ENCODE assay signal across 12 mouse cellular contexts in genomic region chr3:51881393-51881792, GRCm38 (mm10).
DNase-seq lines count a peak whose midpoint lies in the region; ATAC-seq lines count a peak whose summit lies in the region.
"Had no signal": no experiment of that assay in that cellular context is flagged by ENCODE, and none has a peak within 500 bp of the region (broad histone marks: within the 10 kb centered on the region; RNA-seq: fewer than 3 reads in every experiment).

No protein-coding gene starts in this region.

- no peak for DNase-seq in heart, postnatal 36 days
- DNase-seq in liver, embryonic 11.5 days (ENCODE audit: low spot score), result no peak
- no peak for DNase-seq in liver
- DNase-seq in cerebellum, adult 8-10 months, result no peak
- DNase-seq: cerebellum, adult 18-20 months; cerebellum, postnatal 36 days; left cerebral cortex, postnatal 4 days had no signal

- no peak overlapping the region for H3K4me3 ChIP-seq in heart, embryonic 12.5 days
- no peak overlapping the region for H3K4me3 ChIP-seq in liver, embryonic 11.5 days (ENCODE audit: low read depth, low read length)
- H3K4me3 ChIP-seq in liver, embryonic 12.5 days, result no peak overlapping the region
- H3K4me3 ChIP-seq in neural tube, embryonic 15.5 days (replicated peaks), result no peak overlapping the region
- H3K4me3 ChIP-seq: left cerebral cortex, adult 2 months had no signal

- ATAC-seq in heart, embryonic 12.5 days (ENCODE audit: insufficient number of reproducible peaks, low FRiP score), result no peak
- ATAC-seq in liver, embryonic 11.5 days (replicated peaks; ENCODE audit: low FRiP score), result peak; percentile 61
- ATAC-seq in liver, embryonic 12.5 days, result peak; percentile 58; the same call in 1 of the 2 replicates
- ATAC-seq in neural tube, embryonic 15.5 days (ENCODE audit: low FRiP score), result no peak

- no peaks in the 10 kb centered on the region for H3K9me3 ChIP-seq in heart, embryonic 12.5 days (replicated peaks)
- H3K9me3 ChIP-seq in liver, embryonic 11.5 days (ENCODE audit: control insufficient read depth, low read length), result no peaks in the 10 kb centered on the region
- no peaks in the 10 kb centered on the region for H3K9me3 ChIP-seq in liver, embryonic 12.5 days (replicated peaks)
- H3K9me3 ChIP-seq in neural tube, embryonic 15.5 days (replicated peaks), result no peaks in the 10 kb centered on the region

- peaks cover 31% of the 10 kb centered on the region for H3K4me1 ChIP-seq in heart, embryonic 12.5 days (replicated peaks)
- H3K4me1 ChIP-seq in liver, embryonic 11.5 days (replicated peaks; ENCODE audit: control insufficient read depth, insufficient read depth, low read length), result peaks cover 37% of the 10 kb centered on the region
- peaks cover 64% of the 10 kb centered on the region for H3K4me1 ChIP-seq in liver, embryonic 12.5 days
- H3K4me1 ChIP-seq in neural tube, embryonic 15.5 days, result peaks cover 40% of the 10 kb centered on the region

- H3K9ac ChIP-seq in heart, embryonic 12.5 days, result no peak overlapping the region
- H3K9ac ChIP-seq in liver, embryonic 11.5 days (ENCODE audit: low read depth, low read length), result no peak overlapping the region
- no peak overlapping the region for H3K9ac ChIP-seq in liver, embryonic 12.5 days
- no peak overlapping the region for H3K9ac ChIP-seq in neural tube, embryonic 15.5 days (replicated peaks)

- intact Hi-C loops in heart, postnatal 36 days (cut with DNase I), result no loop called here

- no peaks in the 10 kb centered on the region for H3K27me3 ChIP-seq in heart, embryonic 12.5 days (replicated peaks)
- H3K27me3 ChIP-seq in liver, embryonic 11.5 days (replicated peaks; ENCODE audit: control insufficient read depth, insufficient read depth, low read length), result no peaks in the 10 kb centered on the region
- H3K27me3 ChIP-seq in liver, embryonic 12.5 days (replicated peaks), result no peaks in the 10 kb centered on the region
- no peaks in the 10 kb centered on the region for H3K27me3 ChIP-seq in neural tube, embryonic 15.5 days (replicated peaks)
- H3K27me3 ChIP-seq: CH12.LX had no signal

- H3K36me3 ChIP-seq in heart, embryonic 12.5 days, result no peaks in the 10 kb centered on the region
- no peaks in the 10 kb centered on the region for H3K36me3 ChIP-seq in liver, embryonic 11.5 days (ENCODE audit: control insufficient read depth, insufficient read depth, low read length)
- no peaks in the 10 kb centered on the region for H3K36me3 ChIP-seq in liver, embryonic 12.5 days
- H3K36me3 ChIP-seq in neural tube, embryonic 15.5 days, result no peaks in the 10 kb centered on the region

- H3K4me2 ChIP-seq in heart, embryonic 12.5 days, result peak overlapping the region; percentile 24; the same call in 1 of the 2 replicates
- H3K4me2 ChIP-seq in liver, embryonic 11.5 days, result no peak overlapping the region
- peak overlapping the region; percentile 19 for H3K4me2 ChIP-seq in liver, embryonic 12.5 days
- no peak overlapping the region for H3K4me2 ChIP-seq in neural tube, embryonic 15.5 days

- no peak overlapping the region for H3K27ac ChIP-seq in heart, embryonic 12.5 days (ENCODE audit: poor library complexity, severe bottlenecking)
- no peak overlapping the region for H3K27ac ChIP-seq in liver, embryonic 11.5 days (ENCODE audit: low read depth, low read length)
- H3K27ac ChIP-seq in liver, embryonic 12.5 days, result peak overlapping the region; percentile 59; the same call in 1 of the 2 replicates
- H3K27ac ChIP-seq in neural tube, embryonic 15.5 days (replicated peaks), result peak overlapping the region; percentile 67
- H3K27ac ChIP-seq: left cerebral cortex, adult 2 months had no signal

- WGBS in heart, embryonic 12.5 days, result 15% methylated on average over 1 of the region's 2 CpGs
- 39% methylated on average over 2 of the region's 2 CpGs for WGBS in liver, embryonic 11.5 days
- WGBS in liver, embryonic 12.5 days (ENCODE audit: insufficient replicate concordance), result 26% methylated on average over 1 of the region's 2 CpGs
- 63% methylated on average over 2 of the region's 2 CpGs for WGBS in neural tube, embryonic 15.5 days

Comparison
In these comparisons a context has a peak if more than half of its experiments do, and no peak if none do; other contexts are left out.
1. H3K27ac ChIP-seq: peak in liver, embryonic 12.5 days (single experiment) and neural tube, embryonic 15.5 days (single experiment); none in heart, embryonic 12.5 days (single experiment) and liver, embryonic 11.5 days (single experiment).
2. H3K4me2 ChIP-seq: peak in heart, embryonic 12.5 days (single experiment) and liver, embryonic 12.5 days (single experiment); none in liver, embryonic 11.5 days (single experiment) and neural tube, embryonic 15.5 days (single experiment).
3. ATAC-seq: peak in liver, embryonic 11.5 days (single experiment) and liver, embryonic 12.5 days (single experiment); none in heart, embryonic 12.5 days (single experiment) and neural tube, embryonic 15.5 days (single experiment).